Mouse (Mus musculus): ENCODE results near the gene Avl9.

Avl9 gene

DNA sequence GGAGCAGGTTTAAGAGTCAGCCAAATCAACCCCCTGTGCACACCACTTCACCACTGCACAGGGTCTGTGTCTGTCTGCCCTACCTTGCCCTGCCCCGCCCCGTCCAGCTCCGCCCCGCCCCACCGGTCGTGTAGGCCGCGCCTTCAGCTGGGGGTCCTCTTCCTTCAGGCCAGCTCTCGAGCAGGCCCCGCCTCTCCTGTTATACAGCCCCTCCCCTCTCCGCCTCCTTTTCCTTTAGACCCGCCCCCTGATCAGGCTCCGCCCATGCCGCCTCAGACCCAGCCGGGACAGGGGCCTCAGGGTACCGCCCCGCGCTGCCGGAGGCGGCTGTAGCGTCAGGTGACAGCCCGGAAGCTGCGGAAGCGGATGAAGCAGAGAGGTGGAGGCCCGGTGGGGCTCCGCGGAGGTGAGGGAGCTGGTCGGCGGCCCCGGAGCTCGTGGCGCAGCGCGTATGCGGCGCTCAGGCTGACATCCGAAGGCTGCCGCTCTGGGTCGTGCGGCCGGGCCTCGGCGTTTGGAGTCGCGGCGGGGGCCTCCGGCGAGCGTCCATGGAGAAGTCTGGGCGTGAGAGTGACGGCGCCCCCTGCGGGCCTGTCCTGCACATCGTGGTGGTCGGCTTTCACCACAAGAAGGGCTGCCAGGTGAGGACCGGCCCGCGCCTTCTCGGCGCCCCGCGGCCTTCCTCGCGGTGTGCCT is at the start of gene Avl9:
Gene Avl9, plus strand, starts transcription at position 326 of the 696 bp plus-strand sequence.
- peak; percentile 93 to 96 for DNase-seq (ENCODE audit: low spot score in 2 of 2)

DNA sequence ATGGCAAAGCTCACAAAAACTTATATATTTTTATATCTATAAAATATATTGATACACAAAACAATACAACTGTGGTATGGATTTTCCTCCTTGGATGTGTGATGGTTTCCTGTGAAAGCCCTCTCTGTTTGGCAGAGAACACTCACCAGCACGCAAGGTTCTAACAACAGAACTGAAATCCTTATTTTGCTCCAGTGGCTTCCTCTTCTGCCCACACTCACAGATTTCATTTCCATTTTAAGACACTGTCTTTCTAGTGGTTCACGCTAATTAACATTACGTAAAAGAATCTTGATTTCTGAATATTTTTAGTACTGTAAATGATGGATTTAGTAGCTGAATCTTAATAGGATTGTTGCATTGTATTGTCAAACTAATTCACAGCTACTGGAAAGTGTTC is 26.5 kb upstream of the Avl9 start:
- no peak for DNase-seq (ENCODE audit: low spot score in 2 of 2)

DNA sequence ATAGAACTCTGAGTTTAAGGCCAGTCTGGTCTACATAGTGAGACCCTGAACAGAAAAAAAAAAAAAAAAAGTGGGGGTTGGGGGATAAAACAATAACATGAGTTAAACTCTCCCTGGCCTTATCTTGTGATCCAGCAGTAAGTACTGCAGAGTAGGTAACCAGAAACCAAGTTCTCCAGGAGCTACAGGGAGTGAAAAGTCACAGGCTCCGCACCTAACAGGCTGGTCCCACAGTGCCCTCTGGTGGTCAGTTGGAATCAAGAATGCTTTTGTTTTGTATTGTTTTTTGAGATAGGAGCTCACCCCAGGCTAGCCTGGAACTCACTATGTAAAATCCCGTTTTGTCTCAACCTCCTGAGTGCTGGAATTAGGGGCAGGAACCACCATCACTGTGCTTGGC is 23.5 kb upstream of the Avl9 start:
- DNase-seq (ENCODE audit: low spot score in 2 of 2) = peak in 1 of 2 experiments; percentile 55

GRCm38 (mm10) chr6:56692445-56692844 is 22.3 kb upstream of the Avl9 start:
- no peak for DNase-seq (ENCODE audit: low spot score in 2 of 2)

GRCm38 (mm10) chr6:56703931-56704900 is 10.5 kb upstream of the Avl9 start, which contains the start of gene Lsm5:
Lsm5 (minus strand) TSS chr6:56704710.
- DNase-seq (ENCODE audit: low spot score in 2 of 2) = peak; percentile 68 to 76

DNA sequence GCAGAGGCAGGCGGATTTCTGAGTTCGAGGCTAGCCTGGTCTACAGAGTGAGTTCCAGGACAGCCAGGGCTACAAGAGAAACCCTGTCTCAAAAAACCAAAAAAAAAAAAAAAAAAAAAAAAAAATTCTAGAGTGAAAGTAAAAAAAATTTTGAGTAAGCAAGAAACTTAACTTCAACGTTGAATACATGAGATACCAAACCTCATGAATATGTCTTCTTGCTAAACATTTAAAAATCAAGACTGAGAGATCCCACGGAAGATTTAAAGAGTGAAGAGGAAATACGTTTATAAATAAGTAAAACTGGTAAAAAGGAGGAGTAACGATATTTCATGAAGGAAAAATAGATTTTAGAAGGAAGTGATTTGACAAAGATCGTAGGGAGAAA is 519 bp upstream of the Avl9 start:
- DNase-seq (ENCODE audit: low spot score in 2 of 2) = no peak

- DNase-seq (ENCODE audit: low spot score in 2 of 2) = no peak
Observed at GRCm38 (mm10) chr6:56715270-56715666, 569 bp downstream of the Avl9 start.

GRCm38 (mm10) chr6:56719071-56719470 is 4.4 kb downstream of the Avl9 start:
- DNase-seq (ENCODE audit: low spot score in 2 of 2) = no peak

GRCm38 (mm10) chr6:56720877-56721276 is 6.2 kb downstream of the Avl9 start:
- no peak for DNase-seq (ENCODE audit: low spot score in 2 of 2)

DNA sequence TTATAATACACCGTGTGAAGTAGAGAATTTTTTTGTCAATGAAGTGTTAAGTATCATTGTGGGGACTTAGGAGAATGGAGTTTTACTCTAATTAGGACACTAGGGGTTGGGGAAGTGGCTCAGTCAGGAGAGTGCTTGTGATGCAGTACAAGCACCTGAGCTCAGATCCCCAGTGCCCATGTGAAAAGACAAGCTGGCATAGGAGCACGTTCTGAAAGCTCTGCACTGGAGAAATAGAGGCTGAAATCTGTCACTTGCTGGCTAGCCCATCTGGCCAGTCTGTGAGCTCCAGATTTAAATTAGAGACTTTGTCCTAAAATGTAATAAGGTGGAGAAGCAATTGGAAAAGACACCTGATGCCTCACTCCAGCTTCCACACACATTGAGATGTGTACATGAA is 17.8 kb downstream of the Avl9 start:
- DNase-seq (ENCODE audit: low spot score in 2 of 2) = no peak

DNA sequence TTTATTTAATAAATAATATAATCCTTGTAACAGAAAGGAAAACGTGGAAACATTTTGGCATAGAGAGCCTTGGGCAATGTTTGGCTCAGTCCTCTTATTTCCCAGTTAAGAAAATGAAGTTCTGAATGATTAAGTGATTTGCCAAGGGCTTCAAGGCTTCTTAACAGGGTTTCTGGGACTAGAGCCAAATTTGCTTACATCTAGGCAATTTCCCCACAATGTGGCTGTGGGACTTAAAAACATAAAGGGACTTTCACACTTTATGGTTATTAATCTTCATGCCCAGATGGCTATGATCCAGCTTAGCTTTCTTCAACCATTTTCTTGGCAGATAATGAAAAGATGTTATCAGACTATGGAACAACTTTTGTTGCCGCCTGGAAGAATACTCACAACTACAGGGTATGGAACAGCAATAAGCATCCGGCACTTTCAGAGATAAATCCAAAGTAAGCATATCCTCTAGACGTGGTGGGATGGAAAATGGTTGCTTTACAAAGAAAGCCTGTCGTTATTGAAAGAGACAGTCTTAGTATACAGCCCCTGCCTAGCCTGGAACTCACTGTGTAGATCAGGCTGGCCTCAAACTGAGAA is 31.3 kb downstream of the Avl9 start:
- no peak for DNase-seq (ENCODE audit: low spot score in 2 of 2)

GRCm38 (mm10) chr6:56753719-56754118 is 39.0 kb downstream of the Avl9 start:
- DNase-seq (ENCODE audit: low spot score in 2 of 2) = no peak

DNA sequence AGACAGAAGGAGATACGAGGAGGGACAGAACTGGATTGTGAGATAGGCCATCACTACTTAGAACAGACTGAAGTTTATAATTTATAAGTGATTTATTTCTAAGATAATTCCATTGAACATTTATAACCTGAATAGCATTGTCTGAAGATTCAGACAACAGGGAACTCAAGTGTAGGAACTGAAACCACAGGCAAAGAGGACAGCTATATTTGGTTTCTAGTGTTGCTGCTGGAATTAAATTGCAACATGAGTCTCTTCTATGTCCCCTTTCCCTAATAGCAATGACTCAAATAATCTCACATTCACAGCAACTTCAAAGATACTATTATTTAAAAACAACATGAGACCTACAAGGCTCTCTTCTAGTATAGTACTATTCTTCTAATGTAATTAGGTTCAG is 41.4 kb downstream of the Avl9 start:
- no peak for DNase-seq (ENCODE audit: low spot score in 2 of 2)

GRCm38 (mm10) chr6:56759324-56759723 is 44.6 kb downstream of the Avl9 start:
- no peak for DNase-seq (ENCODE audit: low spot score in 2 of 2)

GRCm38 (mm10) chr6:56765265-56765664 is 50.6 kb downstream of the Avl9 start:
- DNase-seq (ENCODE audit: low spot score in 2 of 2) = no peak

- no peak for DNase-seq (ENCODE audit: low spot score in 2 of 2)
Observed at GRCm38 (mm10) chr6:56765696-56766095, 51.0 kb downstream of the Avl9 start.

- DNase-seq (ENCODE audit: low spot score in 2 of 2) = no peak
Observed at GRCm38 (mm10) chr6:56775816-56776215, 61.1 kb downstream of the Avl9 start.

GRCm38 (mm10) chr6:56779636-56780035 is 64.9 kb downstream of the Avl9 start:
- DNase-seq (ENCODE audit: low spot score in 2 of 2) = no peak

GRCm38 (mm10) chr6:56783561-56784272 is 69.0 kb downstream of the Avl9 start:
- no peak for DNase-seq (ENCODE audit: low spot score in 2 of 2)

- DNase-seq (ENCODE audit: low spot score in 2 of 2) = no peak
Observed at GRCm38 (mm10) chr6:56785068-56785467, 70.4 kb downstream of the Avl9 start.

DNA sequence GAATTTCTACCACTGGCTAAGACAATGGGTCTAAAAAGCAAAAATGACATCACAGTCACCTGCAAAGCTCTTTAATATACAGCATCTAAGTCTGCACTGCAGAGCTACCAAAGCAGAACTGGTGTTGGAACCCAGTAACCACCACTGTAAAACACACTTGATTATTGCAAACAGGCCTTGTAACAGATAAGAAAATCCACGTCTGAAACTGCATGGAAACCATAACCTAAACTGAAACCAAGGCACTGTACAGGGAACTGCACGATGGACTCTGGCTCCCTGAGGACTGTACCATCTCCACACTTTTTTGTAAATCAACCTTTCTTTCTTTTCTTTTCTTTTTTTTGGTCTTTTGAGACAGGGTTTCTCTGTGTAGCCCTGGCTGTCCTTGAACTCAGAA is 73.0 kb downstream of the Avl9 start:
- no peak for DNase-seq (ENCODE audit: low spot score in 2 of 2)

GRCm38 (mm10) chr6:56789336-56789735 is 74.6 kb downstream of the Avl9 start:
- DNase-seq (ENCODE audit: low spot score in 2 of 2) = no peak

Measured in frontal cortex, postnatal 14 days (tissue).